Mouse (Mus musculus) embryonic fibroblast, embryonic 13.5 days (primary cell): Measurements from ENCODE around the gene Cdk14.

Source experiments
- CTCF ChIP-seq: IDR thresholded peaks from 2 replicates; pipeline ENCODE4 v1.5.1; 2011; ENCODE audit warnings: mild to moderate bottlenecking, control low read depth, low read length, moderate library complexity, borderline replicate concordance; ENCODE audit not compliant: insufficient read depth
- POLR2A ChIP-seq: IDR thresholded peaks from 2 replicates; pipeline ENCODE4 v1.6.1; 2011; ENCODE audit warnings: low read depth, mild to moderate bottlenecking, control low read depth, low read length, moderate library complexity

- TF ChIP-seq CTCF (no peak), POLR2A (no peak)
Measured at GRCm38 (mm10) chr5:5054270-5054669, 365.8 kb downstream of the Cdk14 start.
